Mouse (Mus musculus): ENCODE data around the gene Timm17a.

DNA sequence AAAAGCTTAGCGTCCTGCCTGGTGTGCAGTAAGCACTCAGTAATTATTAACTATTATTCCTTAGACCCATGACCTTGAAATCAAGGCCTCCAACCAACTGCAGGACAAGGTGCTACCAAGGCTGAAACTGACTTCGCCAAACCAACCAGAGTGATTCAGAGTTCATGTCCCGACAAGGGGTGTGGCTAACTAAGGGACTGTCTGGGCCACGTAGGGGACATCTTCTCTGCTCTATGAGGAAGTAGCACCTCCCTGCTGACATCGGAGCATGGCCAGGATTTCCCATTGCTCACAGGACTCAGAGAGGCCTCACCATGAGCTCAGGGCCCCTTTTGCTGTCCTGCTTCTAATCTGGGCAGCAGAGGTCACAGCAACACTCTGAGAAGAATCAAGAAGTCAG lies 47.7 kb downstream of the Timm17a start:
- TF ChIP-seq CTCF (IDR thresholded peaks at IDR 0.05; ENCODE audit: low read depth, low read length) = no peak
- no peak for TF ChIP-seq POLR2A (IDR thresholded peaks at IDR 0.05; ENCODE audit: insufficient read depth, low read length)
- TF ChIP-seq EP300 (IDR thresholded peaks at IDR 0.05; ENCODE audit: insufficient read depth, low read depth, low read length) = no peak
